Mouse (Mus musculus) lung, adult 2 months (tissue): ENCODE results near the gene Dmtf1.

Source experiments
- CTCF ChIP-seq: fragments of 200-500 bp; IDR thresholded peaks from 2 replicates; pipeline ENCODE4 v1.5.1; 2011; ENCODE audit warnings: mild to moderate bottlenecking, low read length, control low read depth; ENCODE audit not compliant: insufficient read depth
- POLR2A ChIP-seq: fragments of 200-500 bp; IDR thresholded peaks from 2 replicates; pipeline ENCODE4 v1.6.1; 2011; ENCODE audit warnings: low read depth, mild to moderate bottlenecking, control low read depth, low read length, borderline replicate concordance; ENCODE audit errors: extremely low read depth

GRCm38 (mm10) chr5:9156746-9157145 lies 4.8 kb downstream of the Dmtf1 start:
- TF ChIP-seq POLR2A = no peak
- TF ChIP-seq CTCF = no peak
